Mouse (Mus musculus) MEL (cell line): Measurements from ENCODE around the gene Doc2g. TPM values are rescaled to one million over a fixed set of nuclear protein-coding genes. Genes with fewer than 3 reads are reported as not detected.

Experiments used
- DNase-seq: peaks from one replicate; pipeline ENCODE4 v3.0.0; 2011; ENCODE audit warnings: low read depth, low spot score
- H3K27ac ChIP-seq: 2 replicates; pipeline ENCODE4 v1.5.1; 2012; ENCODE audit warnings: low read depth, mild to moderate bottlenecking, control low read depth, low read length, moderate library complexity; ENCODE audit not compliant: control insufficient read depth
- H3K27me3 ChIP-seq, 2 experiments: fragments of 150-350 bp in 1 of 2; sonication (generic) in 1 of 2; 2 replicates each; pipeline ENCODE4 v1.6.1; 2012; ENCODE audit warnings: low read length in 2 of 2, mild to moderate bottlenecking in 2 of 2, improper control_type of control experiment in 1 of 2, moderate library complexity in 1 of 2; ENCODE audit not compliant: insufficient read depth in 2 of 2, control insufficient read depth in 1 of 2
- H3K36me3 ChIP-seq, 2 experiments: 2 replicates each; pipeline ENCODE4 v1.6.1; 2012 to 2014; ENCODE audit warnings: low read length in 2 of 2, improper control_type of control experiment in 1 of 2, inconsistent platforms in 1 of 2, mild to moderate bottlenecking in 1 of 2; ENCODE audit not compliant: insufficient read depth in 2 of 2, control insufficient read depth in 1 of 2
- H3K4me1 ChIP-seq, 2 experiments: fragments of 150-350 bp in 1 of 2; sonication (generic) in 1 of 2; 2 replicates each; pipeline ENCODE4 v1.6.1; 2012; ENCODE audit warnings: low read length in 2 of 2, improper control_type of control experiment in 1 of 2, mild to moderate bottlenecking in 1 of 2; ENCODE audit not compliant: insufficient read depth in 2 of 2, control insufficient read depth in 1 of 2
- H3K4me3 ChIP-seq, 2 experiments: fragments of 150-350 bp in 1 of 2; sonication (generic) in 1 of 2; 2 replicates each; pipeline ENCODE4 v1.5.1; 2012; ENCODE audit warnings: low read depth in 2 of 2, low read length in 2 of 2, mild to moderate bottlenecking in 2 of 2, moderate library complexity in 2 of 2, control low read depth in 1 of 2, improper control_type of control experiment in 1 of 2; ENCODE audit not compliant: control insufficient read depth in 1 of 2, insufficient read depth in 1 of 2
- H3K79me2 ChIP-seq: 2 replicates; pipeline ENCODE4 v1.6.1; 2012; ENCODE audit warnings: mild to moderate bottlenecking, low read length, moderate library complexity; ENCODE audit not compliant: control insufficient read depth, poor library complexity, insufficient read depth
- H3K9ac ChIP-seq: 2 replicates; pipeline ENCODE4 v1.6.1; 2012; ENCODE audit warnings: low read depth, mild to moderate bottlenecking, control low read depth, low read length, moderate library complexity; ENCODE audit not compliant: control insufficient read depth, poor library complexity, severe bottlenecking
- H3K9me3 ChIP-seq: fragments of 150-350 bp; sonication (generic); replicated peaks from 2 replicates; pipeline ENCODE4 v1.6.1; 2012; ENCODE audit warnings: mild to moderate bottlenecking, low read length, improper control_type of control experiment, moderate library complexity; ENCODE audit not compliant: insufficient read depth
- BHLHE40 ChIP-seq: IDR thresholded peaks from 2 replicates; pipeline ENCODE4 v1.6.1; 2012; ENCODE audit warnings: low read depth, mild to moderate bottlenecking, inconsistent platforms, low read length, improper control_type of control experiment, borderline replicate concordance
- CHD2 ChIP-seq: IDR thresholded peaks from 2 replicates; pipeline ENCODE4 v1.6.1; 2011; ENCODE audit warnings: low read length, improper control_type of control experiment
- E2F4 ChIP-seq: IDR thresholded peaks from 2 replicates; pipeline ENCODE4 v1.6.1; 2011; ENCODE audit warnings: low read depth, low read length, improper control_type of control experiment, borderline replicate concordance
- GABPA ChIP-seq: IDR thresholded peaks from 2 replicates; pipeline ENCODE4 v1.6.1; 2012; ENCODE audit warnings: low read depth, mild to moderate bottlenecking, inconsistent platforms, low read length, improper control_type of control experiment, moderate library complexity
- HCFC1 ChIP-seq: IDR thresholded peaks from 2 replicates; pipeline ENCODE4 v1.6.1; 2012; ENCODE audit warnings: low read depth, mild to moderate bottlenecking, inconsistent platforms, low read length, improper control_type of control experiment, moderate library complexity
- KAT2A ChIP-seq: conservative IDR thresholded peaks from 2 replicates; pipeline ENCODE4 v1.6.1; 2012; ENCODE audit warnings: low read depth, low read length, improper control_type of control experiment, inconsistent platforms
- MEF2A ChIP-seq: IDR thresholded peaks from 2 replicates; pipeline ENCODE4 v1.6.1; 2014; ENCODE audit warnings: low read depth, mild to moderate bottlenecking, inconsistent platforms, low read length, improper control_type of control experiment; ENCODE audit not compliant: poor library complexity, insufficient replicate concordance, severe bottlenecking; ENCODE audit errors: extremely low read depth
- NELFE ChIP-seq: IDR thresholded peaks from 2 replicates; pipeline ENCODE4 v1.6.1; 2011; ENCODE audit warnings: low read depth, low read length, improper control_type of control experiment
- NRF1 ChIP-seq: IDR thresholded peaks from 2 replicates; pipeline ENCODE4 v1.6.1; 2014; ENCODE audit warnings: low read depth, mild to moderate bottlenecking, inconsistent platforms, low read length, improper control_type of control experiment, moderate library complexity; ENCODE audit not compliant: poor library complexity, insufficient read depth, severe bottlenecking
- POLR2A ChIP-seq, 2 experiments: IDR thresholded peaks; 2 replicates each; pipeline ENCODE4 v1.6.1; 2011 to 2012; ENCODE audit warnings: low read length in 2 of 2, mild to moderate bottlenecking in 2 of 2, control low read depth in 1 of 2, improper control_type of control experiment in 1 of 2, low read depth in 1 of 2, moderate library complexity in 1 of 2; ENCODE audit not compliant: control insufficient read depth in 1 of 2, insufficient read depth in 1 of 2, poor library complexity in 1 of 2
- POLR2AphosphoS5 ChIP-seq: IDR thresholded peaks from 2 replicates; pipeline ENCODE4 v1.6.1; 2012; ENCODE audit warnings: low read depth, borderline replicate concordance, mild to moderate bottlenecking, inconsistent platforms, low read length, moderate library complexity, mixed read lengths
- RCOR1 ChIP-seq: IDR thresholded peaks from 2 replicates; pipeline ENCODE4 v1.6.1; 2012; ENCODE audit warnings: low read depth, mild to moderate bottlenecking, inconsistent platforms, low read length, improper control_type of control experiment
- SMC3 ChIP-seq: IDR thresholded peaks from 2 replicates; pipeline ENCODE4 v1.6.1; 2011; ENCODE audit warnings: low read depth, low read length, improper control_type of control experiment
- TAL1 ChIP-seq: IDR thresholded peaks from 2 replicates; pipeline ENCODE4 v1.6.1; 2012; ENCODE audit warnings: mild to moderate bottlenecking, inconsistent platforms, low read length, moderate library complexity, mixed read lengths
- TBP ChIP-seq: IDR thresholded peaks from 2 replicates; pipeline ENCODE4 v1.8.0; 2011; ENCODE audit warnings: low read depth, low read length, improper control_type of control experiment
- TCF12 ChIP-seq: IDR thresholded peaks from 2 replicates; pipeline ENCODE4 v1.6.1; 2014; ENCODE audit warnings: low read depth, mild to moderate bottlenecking, inconsistent platforms, low read length, improper control_type of control experiment, moderate library complexity
- UBTF ChIP-seq: IDR thresholded peaks from 2 replicates; pipeline ENCODE4 v1.6.1; 2012; ENCODE audit warnings: low read depth, mild to moderate bottlenecking, inconsistent platforms, low read length, improper control_type of control experiment, moderate library complexity, borderline replicate concordance; ENCODE audit not compliant: insufficient read depth
- USF2 ChIP-seq, 2 experiments: IDR thresholded peaks; 2 replicates each; pipeline ENCODE4 v1.6.1; 2011 to 2012; ENCODE audit warnings: improper control_type of control experiment in 2 of 2, low read length in 2 of 2, borderline replicate concordance in 1 of 2, inconsistent platforms in 1 of 2, low read depth in 1 of 2, mild to moderate bottlenecking in 1 of 2; ENCODE audit not compliant: insufficient read depth in 1 of 2
- polyA plus RNA-seq, 2 experiments: library from polyadenylated mRNA; stranded (reverse) in 1 of 2; unstranded in 1 of 2; fragments of >175 nt in 1 of 2; fragments of >200 nt in 1 of 2; gene quantifications; 2 replicates each; pipeline versions ENCODE4 v1.2.1 to v1.2.4; 2012; ENCODE audit warnings: low replicate concordance in 2 of 2, low read depth in 1 of 2; ENCODE audit not compliant: insufficient read length in 2 of 2, insufficient read depth in 1 of 2, missing spikeins in 1 of 2
- total RNA-seq: library from RNA; depleted of rRNA; stranded (reverse); fragments of 300-350 nt; gene quantifications from 2 replicates; pipeline ENCODE4 v1.2.3, GENCODE M21; 2012

The Doc2g gene
- total and polyA plus RNA-seq, 3 experiments = 9.9 to 16.0 TPM; not detected in 1

- H3K36me3 ChIP-seq = no peaks in the 10 kb centered on the region; a peak in 1 of 4 replicates
- H3K4me1 ChIP-seq = peaks cover 0 to 8% of the 10 kb centered on the region in 2 experiments; a peak in 2 of 4 replicates
- H3K4me3 ChIP-seq = no peak overlapping the region
- peaks cover 3 to 8% of the 10 kb centered on the region in 2 experiments for H3K27me3 ChIP-seq
- H3K27ac ChIP-seq = no peak overlapping the region
- no peaks in the 10 kb centered on the region for H3K9me3 ChIP-seq
- H3K9ac ChIP-seq = no peak overlapping the region
- H3K79me2 ChIP-seq = no peaks in the 10 kb centered on the region
- DNase-seq = no peak
- TF ChIP-seq BHLHE40 (no peak), CHD2 (no peak), E2F4 (no peak), GABPA (no peak), SMC3 (no peak), TAL1 (no peak), RCOR1 (no peak), NELFE (no peak), USF2 (IDR thresholded peaks at IDR 0.05; ENCODE audit: borderline replicate concordance in 1 of 2, insufficient read depth in 1 of 2, low read depth in 1 of 2, low read length in 2 of 2) (no peak), UBTF (no peak), POLR2A (IDR thresholded peaks at IDR 0.05; ENCODE audit: control insufficient read depth in 1 of 2, insufficient read depth in 1 of 2, low read depth in 1 of 2, low read length in 2 of 2, poor library complexity in 1 of 2) (no peak), TBP (no peak), MEF2A (no peak), POLR2AphosphoS5 (no peak)
Measured at GRCm38 (mm10) chr19:3990804-3991203, 12.3 kb upstream of the Doc2g start.

GRCm38 (mm10) chr19:3991562-3991961 lies 11.6 kb upstream of the Doc2g start:
- H3K4me3 ChIP-seq = no peak overlapping the region
- no peaks in the 10 kb centered on the region for H3K9me3 ChIP-seq
- no peaks in the 10 kb centered on the region; a peak in 1 of 4 replicates for H3K36me3 ChIP-seq
- DNase-seq = no peak
- peaks cover 3 to 8% of the 10 kb centered on the region in 2 experiments for H3K27me3 ChIP-seq
- TF ChIP-seq HCFC1 (no peak), GABPA (no peak), TCF12 (no peak), KAT2A (no peak), NRF1 (no peak)
- H3K27ac ChIP-seq = no peak overlapping the region
- peaks cover 0 to 6% of the 10 kb centered on the region in 2 experiments; a peak in 2 of 4 replicates for H3K4me1 ChIP-seq
- no peak overlapping the region for H3K9ac ChIP-seq
- H3K79me2 ChIP-seq = no peaks in the 10 kb centered on the region
